Mouse (Mus musculus) spleen, adult 2 months (tissue): Measurements from ENCODE around the gene Spr.

Experiments
- CTCF ChIP-seq: fragments of 200-500 bp; IDR thresholded peaks from 2 replicates; pipeline ENCODE4 v1.5.1; 2011; ENCODE audit warnings: mild to moderate bottlenecking, inconsistent platforms; ENCODE audit not compliant: insufficient read depth, insufficient read length, insufficient replicate concordance; ENCODE audit errors: extremely low read depth
- POLR2A ChIP-seq: fragments of 200-500 bp; IDR thresholded peaks from 2 replicates; pipeline ENCODE4 v1.6.1; 2011; ENCODE audit warnings: low read depth, low read length, inconsistent platforms

DNA sequence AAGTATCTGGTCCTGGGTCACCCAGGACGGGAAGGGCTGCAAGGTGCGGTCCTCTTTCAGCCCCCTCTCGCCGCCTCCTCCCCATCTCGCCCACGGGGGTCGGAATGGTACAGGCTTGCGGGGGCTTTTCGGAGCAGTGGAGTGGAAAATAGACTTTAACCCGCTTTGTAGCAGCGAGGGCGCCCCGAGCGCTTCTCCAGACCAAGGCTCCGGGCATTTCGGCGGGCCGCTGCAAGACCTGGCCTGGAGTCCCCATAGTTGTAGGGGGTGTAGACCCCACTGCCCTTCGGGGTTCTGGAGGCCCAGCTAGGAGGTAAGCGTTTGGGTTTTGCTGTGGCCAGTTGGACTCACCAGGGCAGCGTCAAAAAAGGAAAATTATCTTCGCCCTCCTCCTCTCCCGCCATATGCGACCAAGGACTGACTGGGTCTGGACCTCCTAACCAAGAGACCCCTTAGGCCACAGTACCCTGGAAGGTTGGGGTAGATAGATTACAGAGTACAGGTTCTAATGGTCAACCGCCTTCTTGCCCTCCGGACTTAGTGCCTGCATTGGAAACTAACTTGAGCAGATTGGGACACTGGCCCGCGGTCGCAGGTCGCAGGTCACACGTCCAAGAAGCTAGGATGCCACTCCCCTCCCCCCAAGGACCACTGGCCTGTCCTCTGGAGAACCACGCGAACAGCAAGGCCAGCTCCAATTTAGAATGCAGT lies 48.6 kb upstream of the Spr start:
- TF ChIP-seq CTCF (no peak), POLR2A (no peak)
